Mouse (Mus musculus) midbrain, embryonic 14.5 days (tissue): ENCODE measurements at regions not wholly inside any gene's neighbourhood (a gene's known extent, or its start where the extent isn't known, plus 50 kb on each side); places are given as distances from the start of the nearest gene placed in this dataset.
A peak's percentile ranks its signal among the peaks of the same experiment; 100 is the strongest.
"Not testable (repeated sequence)": the region's sequence is repeated elsewhere in the genome, so short reads cannot be mapped to it uniquely, and the experiment has no call there.

Experiments used
- ATAC-seq: fragments of 200-750 bp; cut with Nextera tagmentation; 2 replicates; pipeline ENCODE4 v1.8.0; 2017; ENCODE audit warnings: moderate number of reproducible peaks, moderate library complexity; ENCODE audit not compliant: low FRiP score, low TSS enrichment
- DNase-seq: peaks from one replicate; pipeline ENCODE4 v3.0.0-alpha.2; 2015
- H3K27ac ChIP-seq: fragments of 300-500 bp; sonication (generic); replicated peaks from 2 replicates; pipeline ENCODE4 v1.5.1; 2014; ENCODE audit warnings: mild to moderate bottlenecking, low read depth, low read length, moderate library complexity
- H3K27me3 ChIP-seq: fragments of 300-500 bp; sonication (generic); 2 replicates; pipeline ENCODE4 v1.6.1; 2014; ENCODE audit warnings: low read length, control low read depth, mixed read lengths; ENCODE audit not compliant: control insufficient read depth, insufficient read depth
- H3K36me3 ChIP-seq: fragments of 300-500 bp; sonication (generic); 2 replicates; pipeline ENCODE4 v1.6.1; 2014; ENCODE audit warnings: low read length, control low read depth; ENCODE audit not compliant: control insufficient read depth, insufficient read depth
- H3K4me1 ChIP-seq: fragments of 300-500 bp; sonication (generic); 2 replicates; pipeline ENCODE4 v1.6.1; 2014; ENCODE audit warnings: mild to moderate bottlenecking, antibody characterized with exemption, low read length, control low read depth; ENCODE audit not compliant: control insufficient read depth, insufficient read depth
- H3K4me2 ChIP-seq: fragments of 300-500 bp; sonication (generic); 2 replicates; pipeline ENCODE4 v1.6.1; 2014; ENCODE audit warnings: mild to moderate bottlenecking, low read length, moderate library complexity
- H3K4me3 ChIP-seq: fragments of 300-500 bp; sonication (generic); replicated peaks from 2 replicates; pipeline ENCODE4 v1.5.1; 2014; ENCODE audit warnings: low read depth, low read length
- H3K9ac ChIP-seq: fragments of 300-500 bp; sonication (generic); replicated peaks from 2 replicates; pipeline ENCODE4 v1.6.1; 2014; ENCODE audit warnings: mild to moderate bottlenecking, low read length, moderate library complexity
- H3K9me3 ChIP-seq: fragments of 300-500 bp; sonication (generic); 2 replicates; pipeline ENCODE4 v1.6.1; 2016; ENCODE audit warnings: low read length, control low read depth, mixed read lengths; ENCODE audit not compliant: control insufficient read depth
- WGBS: fragments of 180-500 bp; shearing (Covaris S2); extraction: QIAGEN DNeasy Blood & Tissue Kit; methylation state at CpG from one replicate; pipeline ENCODE4 v1.1.7; 2014; 5-methylcytosine and 5-hydroxymethylcytosine counted together

DNA sequence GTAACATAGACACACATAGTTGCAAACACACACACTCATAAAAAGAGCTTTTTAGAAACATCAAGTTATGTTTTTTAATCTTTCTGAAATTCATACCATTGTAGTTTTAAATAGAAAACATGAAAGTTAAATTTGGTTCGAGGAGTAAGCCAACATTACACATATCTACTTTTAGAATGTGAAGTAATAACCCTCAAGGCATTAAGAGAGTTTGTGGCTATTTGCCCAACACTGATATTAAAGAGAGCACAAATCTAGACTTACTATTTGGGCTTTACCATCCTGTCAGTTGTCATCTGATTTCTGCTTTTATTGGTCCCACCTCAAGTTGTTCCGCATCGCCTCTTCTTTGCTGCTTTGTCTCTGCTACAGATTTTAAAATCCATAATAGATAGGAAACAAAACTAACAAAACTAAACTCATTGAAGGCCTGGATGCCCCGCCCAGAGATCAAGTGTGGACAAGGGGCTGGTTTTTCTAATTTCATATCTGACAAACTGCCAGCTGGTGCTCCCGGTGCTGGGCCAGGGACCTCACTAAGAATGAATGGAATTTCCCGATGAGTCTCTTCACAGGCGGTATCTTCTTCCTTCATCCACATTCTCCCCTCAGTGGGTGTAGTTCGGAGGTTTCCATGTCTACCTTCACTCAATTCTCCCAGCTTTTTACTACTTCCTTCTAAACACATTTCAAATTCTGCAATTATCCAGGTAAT is 60.3 kb upstream of the Akap13 start:
- Histone ChIP-seq H3K4me1 (no peaks in the 10 kb centered on the region), H3K4me3 (no peak overlapping the region), H3K27me3 (no peaks in the 10 kb centered on the region), H3K4me2 (no peak overlapping the region), H3K9ac (no peak overlapping the region), H3K27ac (no peak overlapping the region), H3K9me3 (no peaks in the 10 kb centered on the region), H3K36me3 (no peaks in the 10 kb centered on the region)
- ATAC-seq (no peak), DNase-seq (no peak)
- WGBS = 79% methylated on average over 8 of the region's 8 CpGs

DNA sequence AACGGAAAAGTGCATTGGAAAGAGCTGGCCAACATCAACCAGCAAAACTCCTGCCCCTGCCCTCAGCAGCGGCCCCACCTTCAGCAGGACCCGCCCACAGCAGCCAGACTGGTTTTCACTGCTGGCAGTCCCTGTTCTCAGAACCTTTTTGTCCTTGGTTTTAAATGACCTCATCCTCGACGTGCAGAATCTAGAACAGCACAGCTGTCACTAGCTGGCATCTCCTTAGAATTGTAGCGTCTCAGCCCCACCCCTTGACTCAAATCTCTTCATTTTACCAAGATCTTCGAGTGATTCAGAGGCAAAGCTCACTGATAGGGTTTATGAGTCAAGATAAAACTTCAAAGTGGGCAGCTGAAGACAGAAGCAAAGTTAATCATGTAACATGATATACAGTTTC is 57.8 kb upstream of the Akap13 start:
- no peak for ATAC-seq
- WGBS = 28% methylated on average over 7 of the region's 7 CpGs

DNA sequence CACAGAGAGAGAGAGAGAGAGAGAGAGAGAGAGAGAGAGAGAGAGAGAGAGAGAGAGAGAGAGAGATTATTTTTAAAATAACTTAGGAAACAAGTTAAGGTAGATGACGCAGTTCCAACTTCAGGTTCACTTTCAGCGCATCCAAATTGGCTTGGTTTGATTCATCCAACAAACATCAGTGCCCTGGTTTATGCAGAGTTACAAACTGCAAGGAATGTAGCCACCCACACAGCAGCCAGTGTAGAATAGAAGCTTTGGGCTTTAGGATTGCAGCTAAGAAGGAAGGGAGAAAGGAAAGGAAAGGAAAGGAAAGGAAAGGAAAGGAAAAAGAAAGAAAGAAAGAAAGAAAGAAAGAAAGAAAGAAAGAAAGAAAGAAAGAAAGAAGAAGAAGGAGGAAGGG is 56.9 kb upstream of the Akap13 start:
- H3K9ac ChIP-seq, H3K27ac ChIP-seq, ATAC-seq, DNase-seq, H3K36me3 ChIP-seq, H3K27me3 ChIP-seq, H3K4me1 ChIP-seq, H3K4me2 ChIP-seq, H3K4me3 ChIP-seq, H3K9me3 ChIP-seq: not testable (repeated sequence)
- 90% methylated on average over 2 of the region's 2 CpGs for WGBS

More for the DNA sequence above, 57.8 kb upstream of the Akap13 start:
- Histone ChIP-seq H3K9ac (no peak overlapping the region), H3K36me3 (no peaks in the 10 kb centered on the region), H3K27me3 (no peaks in the 10 kb centered on the region), H3K9me3 (no peaks in the 10 kb centered on the region), H3K4me1 (no peaks in the 10 kb centered on the region), H3K4me3 (no peak overlapping the region), H3K27ac (no peak overlapping the region), H3K4me2 (no peak overlapping the region)
- DNase-seq = no peak

DNA sequence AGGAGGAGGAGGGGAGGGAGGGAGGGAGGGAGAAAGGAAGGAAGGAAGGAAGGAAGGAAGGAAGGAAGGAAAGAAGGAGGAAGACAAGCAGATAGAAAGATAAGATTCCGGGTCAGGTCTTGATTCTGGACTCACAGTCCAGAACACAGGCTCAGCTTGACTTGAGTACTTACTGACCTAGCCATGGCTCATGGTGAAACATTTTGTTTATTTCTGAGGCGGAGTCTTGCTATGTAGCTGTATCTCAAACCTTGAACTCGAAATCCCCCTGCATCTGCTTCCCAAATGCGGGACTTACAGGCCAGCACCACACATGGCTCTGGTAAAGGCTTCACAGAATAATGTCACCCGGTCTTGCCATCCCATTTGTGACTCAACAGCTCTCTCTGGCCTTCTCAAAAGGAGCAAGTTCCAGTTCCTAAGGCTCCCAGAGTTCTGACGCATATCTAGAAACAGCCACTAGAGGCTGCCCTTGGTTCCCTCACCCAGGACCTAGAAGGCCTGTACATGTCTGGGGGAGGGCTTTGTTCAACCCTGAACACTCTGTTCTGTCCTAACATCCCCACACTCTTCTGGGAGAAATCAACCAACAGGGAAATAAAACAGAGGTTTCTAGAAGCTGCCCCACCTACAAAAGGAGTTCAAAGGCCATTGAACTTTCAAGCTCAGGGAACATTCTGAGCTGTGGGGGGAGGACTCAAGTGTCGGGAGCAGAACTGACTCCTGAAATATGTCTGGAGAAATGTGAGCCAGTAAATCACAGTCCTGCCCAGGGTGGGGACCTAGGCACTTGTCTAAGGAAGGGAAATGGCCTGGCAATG is 56.2 kb upstream of the Akap13 start:
- ATAC-seq (no peak), DNase-seq (peak; percentile 59)
- H3K27me3 ChIP-seq = no peaks in the 10 kb centered on the region
- no peak overlapping the region for H3K4me2 ChIP-seq
- 56% methylated on average over 7 of the region's 7 CpGs for WGBS
- H3K9ac ChIP-seq = no peak overlapping the region
- 0 out of 2 replicates have a peak, but pooled peaks cover 3% of the 10 kb centered on the region for H3K9me3 ChIP-seq
- no peak overlapping the region for H3K4me3 ChIP-seq
- no peaks in the 10 kb centered on the region for H3K4me1 ChIP-seq
- H3K36me3 ChIP-seq = no peaks in the 10 kb centered on the region
- no peak overlapping the region for H3K27ac ChIP-seq

GRCm38 (mm10) chr7:75400471-75400870 is 54.9 kb upstream of the Akap13 start:
- 77% methylated on average over 2 of the region's 2 CpGs for WGBS
- Histone ChIP-seq H3K27ac (no peak overlapping the region), H3K4me1 (no peaks in the 10 kb centered on the region), H3K27me3 (no peaks in the 10 kb centered on the region), H3K4me2 (no peak overlapping the region), H3K36me3 (no peaks in the 10 kb centered on the region), H3K9me3 (0 out of 2 replicates have a peak, but pooled peaks cover 3% of the 10 kb centered on the region), H3K9ac (no peak overlapping the region), H3K4me3 (no peak overlapping the region)
- ATAC-seq = no peak
- DNase-seq = no peak

DNA sequence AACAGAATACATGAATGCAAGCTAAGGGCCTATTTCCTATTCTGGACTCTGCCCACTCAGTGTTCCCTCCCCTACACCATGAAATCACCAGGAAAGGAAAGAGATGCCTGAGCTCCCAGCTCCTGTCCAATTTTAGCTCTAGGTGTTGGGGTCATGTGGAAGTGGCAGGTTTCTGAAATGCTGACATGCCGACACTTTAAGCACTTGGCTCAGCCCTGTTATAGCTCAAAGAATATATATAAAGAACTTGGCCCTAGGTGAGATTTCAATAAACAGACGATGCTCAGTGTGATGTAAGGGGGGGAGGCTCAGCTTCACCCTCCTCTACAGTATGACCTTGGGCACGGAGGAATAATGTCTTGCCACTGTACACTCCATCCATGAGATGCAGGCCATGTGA is 50.4 kb upstream of the Akap13 start:
- H3K36me3 ChIP-seq = no peaks in the 10 kb centered on the region
- H3K9ac ChIP-seq = no peak overlapping the region
- no peaks in the 10 kb centered on the region for H3K4me1 ChIP-seq
- DNase-seq (no peak), ATAC-seq (no peak)
- WGBS = 85% methylated on average over 3 of the region's 3 CpGs
- H3K27me3 ChIP-seq = no peaks in the 10 kb centered on the region
- H3K4me2 ChIP-seq = no peak overlapping the region
- H3K27ac ChIP-seq = no peak overlapping the region
- H3K4me3 ChIP-seq = no peak overlapping the region
- H3K9me3 ChIP-seq = 0 out of 2 replicates have a peak, but pooled peaks cover 3% of the 10 kb centered on the region
